Mouse (Mus musculus): ENCODE measurements around the gene Pias1.

Gene Pias1

DNA sequence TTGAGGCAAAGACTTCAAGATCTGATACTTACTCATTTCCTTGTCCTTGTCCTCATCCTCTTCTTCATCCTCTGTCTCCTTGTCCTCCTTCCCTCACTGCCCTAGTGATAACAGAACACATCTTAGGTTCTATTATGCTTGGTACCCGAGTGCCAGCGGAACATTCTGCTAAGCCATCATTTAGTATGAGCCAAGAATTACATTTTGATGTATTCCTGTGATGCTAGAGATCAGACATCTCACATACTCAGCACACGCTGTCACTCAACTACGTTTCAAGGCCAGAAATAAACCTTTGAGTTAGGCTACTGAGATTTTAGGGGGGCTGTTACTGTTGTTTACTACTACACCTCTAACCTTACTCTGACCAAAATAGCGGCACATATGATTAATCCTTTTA, at the start of gene Pias1:
TSS of gene Pias1 (minus strand) at position 101 of the 400 bp plus-strand sequence.
- Histone ChIP-seq H3K4me1 (replicated peaks; ENCODE audit: low read depth, low read length) (0 out of 2 replicates have a peak, but pooled peaks cover 3% of the 10 kb centered on the region), H3K9me3 (ENCODE audit: low read length) (no peaks in the 10 kb centered on the region), H3K4me3 (replicated peaks; ENCODE audit: low read length) (no peak within 1 kb of the TSS), H3K27me3 (ENCODE audit: insufficient read depth, low read length) (peaks cover 3% of the 10 kb centered on the region; the same call in 1 of the 2 replicates), H3K36me3 (ENCODE audit: insufficient read depth, low read length) (no peaks in the 10 kb centered on the region)
- TF ChIP-seq POU5F1 (IDR thresholded peaks at IDR 0.05; ENCODE audit: borderline replicate concordance, low read length), result no peak
- no peak for TF ChIP-seq NANOG (IDR thresholded peaks at IDR 0.05; ENCODE audit: borderline replicate concordance, low read length)
- TF ChIP-seq CTCF (conservative IDR thresholded peaks at IDR 0.05; ENCODE audit: low read length), result no peak

- H3K27me3 ChIP-seq (ENCODE audit: insufficient read depth, low read length), result peaks cover 8% of the 10 kb centered on the region
- no peak overlapping the region for H3K4me3 ChIP-seq (replicated peaks; ENCODE audit: low read length)
- TF ChIP-seq NANOG (IDR thresholded peaks at IDR 0.05; ENCODE audit: borderline replicate concordance, low read length), result no peak
- no peak for TF ChIP-seq POU5F1 (IDR thresholded peaks at IDR 0.05; ENCODE audit: borderline replicate concordance, low read length)
- no peak for TF ChIP-seq CTCF (conservative IDR thresholded peaks at IDR 0.05; ENCODE audit: low read length)
- H3K36me3 ChIP-seq (ENCODE audit: insufficient read depth, low read length), result no peaks in the 10 kb centered on the region
- H3K9me3 ChIP-seq (ENCODE audit: low read length), result no peaks in the 10 kb centered on the region
- H3K4me1 ChIP-seq (replicated peaks; ENCODE audit: low read depth, low read length), result peaks cover 8% of the 10 kb centered on the region
Observed at GRCm38 (mm10) chr9:63035431-63035830, 47.7 kb upstream of the Pias1 start.

- Histone ChIP-seq H3K4me1 (replicated peaks; ENCODE audit: low read depth, low read length) (peaks cover 8% of the 10 kb centered on the region), H3K36me3 (ENCODE audit: insufficient read depth, low read length) (no peaks in the 10 kb centered on the region), H3K27me3 (ENCODE audit: insufficient read depth, low read length) (peaks cover 7% of the 10 kb centered on the region), H3K4me3 (replicated peaks; ENCODE audit: low read length) (no peak overlapping the region), H3K9me3 (ENCODE audit: low read length) (no peaks in the 10 kb centered on the region)
- no peak for TF ChIP-seq CTCF (conservative IDR thresholded peaks at IDR 0.05; ENCODE audit: low read length)
- no peak for TF ChIP-seq NANOG (IDR thresholded peaks at IDR 0.05; ENCODE audit: borderline replicate concordance, low read length)
- TF ChIP-seq POU5F1 (IDR thresholded peaks at IDR 0.05; ENCODE audit: borderline replicate concordance, low read length), result no peak
Observed at GRCm38 (mm10) chr9:63031011-63031782, 43.5 kb upstream of the Pias1 start.

DNA sequence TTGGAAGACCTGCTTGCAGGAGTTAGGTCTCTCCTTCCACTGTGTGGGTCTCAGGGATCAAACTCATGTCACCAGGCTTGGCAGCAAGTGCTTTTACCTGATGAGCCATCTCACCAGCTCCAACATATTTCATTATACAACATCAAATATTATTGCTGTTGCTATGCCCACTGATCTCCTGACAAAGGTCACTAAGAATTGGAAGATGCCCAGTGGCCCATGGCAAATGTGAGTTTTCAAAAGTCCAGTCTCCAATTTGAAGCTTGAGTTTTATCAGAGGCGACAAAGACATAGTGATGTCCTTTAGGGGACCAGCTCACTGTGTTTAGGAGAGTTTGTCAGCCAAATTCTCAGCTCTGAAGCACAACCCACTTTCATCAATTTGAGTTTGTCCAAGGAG, 34.8 kb upstream of the Pias1 start:
- no peak overlapping the region for H3K4me3 ChIP-seq (replicated peaks; ENCODE audit: low read length)
- H3K27me3 ChIP-seq (ENCODE audit: insufficient read depth, low read length), result peaks cover 4% of the 10 kb centered on the region
- H3K4me1 ChIP-seq (replicated peaks; ENCODE audit: low read depth, low read length), result no peaks in the 10 kb centered on the region
- no peaks in the 10 kb centered on the region for H3K9me3 ChIP-seq (ENCODE audit: low read length)
- H3K36me3 ChIP-seq (ENCODE audit: insufficient read depth, low read length), result no peaks in the 10 kb centered on the region
- TF ChIP-seq POU5F1 (IDR thresholded peaks at IDR 0.05; ENCODE audit: borderline replicate concordance, low read length) (no peak), CTCF (conservative IDR thresholded peaks at IDR 0.05; ENCODE audit: low read length) (no peak), NANOG (IDR thresholded peaks at IDR 0.05; ENCODE audit: borderline replicate concordance, low read length) (no peak)

DNA sequence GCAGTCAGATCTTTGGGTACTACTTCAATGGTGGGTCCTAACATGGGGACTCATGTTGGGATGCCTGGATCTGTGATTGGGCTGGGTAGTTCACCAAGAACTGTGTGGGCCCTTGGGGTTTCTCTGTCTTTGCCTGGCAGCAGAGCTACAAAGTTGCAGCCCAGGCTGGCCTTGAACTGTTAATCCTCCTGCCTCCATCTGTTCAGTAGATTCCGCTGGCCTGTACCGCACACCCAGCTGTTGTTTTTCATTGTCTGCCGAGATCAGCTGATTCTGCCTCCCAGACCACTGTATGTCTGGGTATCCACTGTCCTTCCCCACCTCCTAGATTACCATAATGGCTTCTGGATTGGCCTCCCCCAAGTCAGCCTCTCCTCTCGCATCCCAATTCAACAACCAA, 19.6 kb upstream of the Pias1 start:
- Histone ChIP-seq H3K4me1 (replicated peaks; ENCODE audit: low read depth, low read length) (no peaks in the 10 kb centered on the region), H3K36me3 (ENCODE audit: insufficient read depth, low read length) (no peaks in the 10 kb centered on the region), H3K4me3 (replicated peaks; ENCODE audit: low read length) (no peak overlapping the region), H3K27me3 (ENCODE audit: insufficient read depth, low read length) (no peaks in the 10 kb centered on the region), H3K9me3 (ENCODE audit: low read length) (no peaks in the 10 kb centered on the region)
- no peak for TF ChIP-seq CTCF (conservative IDR thresholded peaks at IDR 0.05; ENCODE audit: low read length)
- TF ChIP-seq NANOG (IDR thresholded peaks at IDR 0.05; ENCODE audit: borderline replicate concordance, low read length), result no peak
- TF ChIP-seq POU5F1 (IDR thresholded peaks at IDR 0.05; ENCODE audit: borderline replicate concordance, low read length), result no peak

GRCm38 (mm10) chr9:63006081-63006820, 18.5 kb upstream of the Pias1 start:
- no peak for TF ChIP-seq POU5F1 (IDR thresholded peaks at IDR 0.05; ENCODE audit: borderline replicate concordance, low read length)
- no peak for TF ChIP-seq NANOG (IDR thresholded peaks at IDR 0.05; ENCODE audit: borderline replicate concordance, low read length)
- TF ChIP-seq CTCF (conservative IDR thresholded peaks at IDR 0.05; ENCODE audit: low read length), result no peak
- no peaks in the 10 kb centered on the region for H3K9me3 ChIP-seq (ENCODE audit: low read length)
- H3K27me3 ChIP-seq (ENCODE audit: insufficient read depth, low read length), result no peaks in the 10 kb centered on the region
- H3K4me3 ChIP-seq (replicated peaks; ENCODE audit: low read length), result no peak overlapping the region
- no peaks in the 10 kb centered on the region for H3K4me1 ChIP-seq (replicated peaks; ENCODE audit: low read depth, low read length)
- no peaks in the 10 kb centered on the region for H3K36me3 ChIP-seq (ENCODE audit: insufficient read depth, low read length)

DNA sequence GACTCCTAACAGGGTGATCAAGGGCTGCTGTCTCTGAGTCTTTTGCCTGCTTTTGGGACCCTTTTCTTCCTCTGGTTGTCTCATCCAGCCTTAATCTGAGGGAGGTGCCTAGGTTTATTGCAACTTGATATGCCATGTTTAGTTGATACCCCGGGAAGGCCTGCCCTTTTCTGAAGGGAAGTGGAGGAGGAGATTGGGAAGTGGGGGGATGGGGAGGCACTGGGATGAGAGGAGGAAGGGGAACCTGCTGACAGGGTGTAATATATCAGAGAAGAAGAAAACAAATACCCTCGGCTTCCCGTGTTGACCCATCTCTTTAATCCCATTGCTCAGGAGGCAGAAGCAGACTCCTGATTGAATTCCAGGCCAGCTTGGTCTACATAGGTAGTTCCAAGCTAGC, 10.8 kb upstream of the Pias1 start:
- Histone ChIP-seq H3K27me3 (ENCODE audit: insufficient read depth, low read length) (no peaks in the 10 kb centered on the region), H3K9me3 (ENCODE audit: low read length) (no peaks in the 10 kb centered on the region), H3K36me3 (ENCODE audit: insufficient read depth, low read length) (no peaks in the 10 kb centered on the region), H3K4me3 (replicated peaks; ENCODE audit: low read length) (no peak overlapping the region), H3K4me1 (replicated peaks; ENCODE audit: low read depth, low read length) (no peaks in the 10 kb centered on the region)
- TF ChIP-seq CTCF (conservative IDR thresholded peaks at IDR 0.05; ENCODE audit: low read length), result no peak

DNA sequence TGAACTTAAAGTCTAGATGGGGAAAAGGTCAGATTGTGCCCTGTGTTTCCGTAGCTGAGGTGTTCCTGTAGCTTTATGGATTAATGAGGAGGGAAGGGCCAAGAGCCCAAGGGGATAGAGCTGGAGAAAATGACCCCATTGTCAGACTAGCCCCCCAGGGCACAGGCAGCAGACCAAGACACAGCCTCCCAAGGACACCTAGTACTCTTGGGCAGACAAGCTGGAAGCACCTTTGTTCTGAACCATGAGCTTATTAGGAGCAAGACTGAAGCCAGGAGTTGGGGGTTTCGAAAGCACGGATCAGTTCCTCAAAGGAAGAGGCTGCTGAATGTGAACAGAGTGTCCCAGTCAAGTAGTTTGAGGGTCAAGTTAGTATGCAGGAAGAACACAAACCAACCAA, 9.9 kb upstream of the Pias1 start:
- H3K27me3 ChIP-seq (ENCODE audit: insufficient read depth, low read length), result no peaks in the 10 kb centered on the region
- TF ChIP-seq POU5F1 (IDR thresholded peaks at IDR 0.05; ENCODE audit: borderline replicate concordance, low read length) (no peak), NANOG (IDR thresholded peaks at IDR 0.05; ENCODE audit: borderline replicate concordance, low read length) (no peak), CTCF (conservative IDR thresholded peaks at IDR 0.05; ENCODE audit: low read length) (no peak)

More for the DNA sequence above, 9.9 kb upstream of the Pias1 start:
- Histone ChIP-seq H3K9me3 (ENCODE audit: low read length) (no peaks in the 10 kb centered on the region), H3K4me1 (replicated peaks; ENCODE audit: low read depth, low read length) (no peaks in the 10 kb centered on the region), H3K36me3 (ENCODE audit: insufficient read depth, low read length) (no peaks in the 10 kb centered on the region), H3K4me3 (replicated peaks; ENCODE audit: low read length) (no peak overlapping the region)

Data from E14TG2a.4 (cell line).